Mouse (Mus musculus) heart, postnatal 0 days (tissue): ENCODE data around the gene Kif13a.

Source experiments
- CTCF ChIP-seq: IDR thresholded peaks from 2 replicates; pipeline ENCODE4 v1.5.1; 2016; ENCODE audit warnings: antibody characterized with exemption, control low read depth, low read depth
- EP300 ChIP-seq: IDR thresholded peaks from 2 replicates; pipeline ENCODE4 v1.6.1; 2016; ENCODE audit warnings: antibody characterized with exemption, low read depth

GRCm38 (mm10) chr13:46757946-46758345 is 171.7 kb downstream of the Kif13a start:
- TF ChIP-seq CTCF (no peak), EP300 (no peak)
